Mouse (Mus musculus) adrenal gland, postnatal 10 days (tissue): ENCODE results near the gene Eps8l2. TPM values are rescaled to one million over a fixed set of nuclear protein-coding genes. Genes with fewer than 3 reads are reported as not detected.
"Not testable (repeated sequence)": the region's sequence is repeated elsewhere in the genome, so short reads cannot be mapped to it uniquely, and the experiment has no call there.

ENCODE experiments used
- DNase-seq: peaks from one replicate; pipeline ENCODE4 v3.0.0; 2021; ENCODE audit warnings: mixed read lengths
- total RNA-seq, 2 experiments: library from RNA; stranded (reverse); gene quantifications; 2 replicates each; pipeline ENCODE4 v1.2.3; 2021

Eps8l2 gene
- total RNA-seq, 2 experiments from 2014 or later = 4.6 to 7.1 TPM

DNA sequence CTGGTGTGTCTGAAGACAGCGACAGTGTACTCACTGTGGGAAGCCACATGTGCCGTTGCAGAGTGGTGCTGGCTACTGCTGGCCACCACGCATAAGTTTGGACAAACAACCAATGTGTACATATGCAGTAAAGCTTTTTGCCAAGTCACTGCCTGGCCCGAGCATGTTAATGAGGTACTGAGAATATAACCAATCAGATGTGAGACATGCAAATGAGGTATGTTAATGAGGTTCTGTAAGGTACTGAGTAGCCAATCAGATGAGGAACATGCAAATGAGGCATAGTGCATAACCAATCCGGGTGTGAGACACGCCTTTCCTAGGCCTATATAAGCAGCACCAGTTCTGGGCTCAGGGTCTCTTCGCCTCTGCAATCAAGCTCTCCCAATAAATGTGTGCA, 69.0 kb downstream of the Eps8l2 start:
- not testable (repeated sequence) for DNase-seq

DNA sequence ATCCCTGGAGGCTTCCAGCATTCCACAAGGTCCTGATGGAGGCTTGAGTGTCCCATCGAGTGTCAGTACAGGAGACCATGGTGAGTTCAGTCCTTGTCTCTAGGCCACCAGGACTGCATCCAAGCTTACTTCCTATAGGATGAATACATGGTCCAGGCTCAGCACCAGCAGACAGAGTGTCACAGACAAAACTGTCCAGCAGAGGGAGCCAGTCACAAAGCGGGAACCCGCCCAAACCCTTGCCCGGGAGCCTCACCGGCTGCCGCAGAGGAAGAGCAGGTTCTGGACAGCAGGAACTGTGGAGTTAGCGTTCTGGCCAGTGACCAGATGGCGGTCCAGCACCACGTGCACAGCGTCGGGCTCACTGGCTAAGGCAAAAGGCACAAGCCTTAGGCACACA, 70.2 kb downstream of the Eps8l2 start:
- DNase-seq = peak; percentile 95

DNA sequence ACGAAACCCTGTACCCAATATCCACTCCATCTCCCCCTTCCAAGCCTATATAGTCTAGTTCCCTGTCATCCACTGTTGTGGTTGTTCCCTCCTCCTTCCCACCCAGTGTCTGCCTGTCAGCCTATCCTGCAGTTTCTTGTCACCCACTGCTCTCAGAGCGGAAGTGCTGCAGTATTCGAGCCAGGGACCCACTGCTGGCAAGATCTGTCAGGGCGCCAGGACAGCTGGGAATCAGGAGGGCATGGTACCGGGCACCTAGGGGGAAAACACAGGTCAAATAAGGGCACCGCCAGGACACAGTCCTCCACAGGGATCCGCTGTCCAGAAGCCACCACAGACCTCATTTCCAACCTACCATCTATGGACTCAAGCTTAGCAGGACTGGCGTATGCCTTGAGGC, 72.0 kb downstream of the Eps8l2 start:
- no peak for DNase-seq

GRCm38 (mm10) chr7:141411667-141412066, 73.0 kb downstream of the Eps8l2 start:
- DNase-seq = no peak

Other genes with a start within 250 kb of the Eps8l2 start
- gene Sigirr, start 238.3 kb upstream of the Eps8l2 start, total RNA-seq = 10 to 100 TPM in 1 of 2 experiments, 1 to 10 TPM in 1; 8.3 to 10.6 TPM
- under 1 TPM; 0.33 to 0.42 TPM for gene Ano9, start 221.1 kb upstream of the Eps8l2 start, total RNA-seq
- gene Ptdss2, start 216.5 kb upstream of the Eps8l2 start, total RNA-seq = 10 to 100 TPM; 51.0 to 57.2 TPM
- gene Rnh1, start 166.0 kb upstream of the Eps8l2 start, total RNA-seq = 100 to 1,000 TPM; 150 to 155 TPM
- 10 to 100 TPM; 87.8 to 91.9 TPM for gene Hras, start 144.9 kb upstream of the Eps8l2 start, total RNA-seq
- gene Lrrc56, start 144.7 kb upstream of the Eps8l2 start, total RNA-seq = 1 to 10 TPM; 6.8 to 8.6 TPM
- gene Lmntd2, start 124.8 kb upstream of the Eps8l2 start, total RNA-seq = under 1 TPM; 0.27 to 0.55 TPM
- 1 to 10 TPM; 6.5 to 7.8 TPM for gene Rassf7, start 123.0 kb upstream of the Eps8l2 start, total RNA-seq
- 10 to 100 TPM; 69.9 to 75.3 TPM for gene Phrf1, start 110.1 kb upstream of the Eps8l2 start, total RNA-seq
- gene Irf7, start 72.4 kb upstream of the Eps8l2 start, total RNA-seq = 1 to 10 TPM; 3.7 to 4.8 TPM
- 1 to 10 TPM; 5.6 to 6.9 TPM for gene Cdhr5, start 62.1 kb upstream of the Eps8l2 start, total RNA-seq
- 1 to 10 TPM; 2.8 to 3.2 TPM for gene Sct, start 59.7 kb upstream of the Eps8l2 start, total RNA-seq
- under 1 TPM in 1 of 2 experiments, not detected in 1; 0.36 TPM for gene Drd4, start 46.9 kb upstream of the Eps8l2 start, total RNA-seq
- gene Deaf1, start 11.2 kb upstream of the Eps8l2 start, total RNA-seq = 10 to 100 TPM; 39.9 to 59.2 TPM
- gene Tmem80, start 11.1 kb upstream of the Eps8l2 start, total RNA-seq = 10 to 100 TPM; 22.1 to 31.6 TPM
- 100 to 1,000 TPM; 466 to 479 TPM for gene Taldo1, start 53.3 kb downstream of the Eps8l2 start, total RNA-seq
- gene Gatd1, start 75.3 kb downstream of the Eps8l2 start, total RNA-seq = 10 to 100 TPM; 26.2 to 39.2 TPM
- gene Cend1, start 90.6 kb downstream of the Eps8l2 start, total RNA-seq = 1 to 10 TPM; 2.5 to 6.4 TPM
- 10 to 100 TPM; 60.2 to 74.3 TPM for gene Slc25a22, start 99.0 kb downstream of the Eps8l2 start, total RNA-seq
- gene Pidd1, start 105.1 kb downstream of the Eps8l2 start, total RNA-seq = 1 to 10 TPM; 2.4 to 7.3 TPM
- 1,000 to 10,000 TPM; 1,282 to 1,421 TPM for gene Rplp2, start 108.5 kb downstream of the Eps8l2 start, total RNA-seq
- 1,000 to 10,000 TPM; 1,181 to 1,292 TPM for gene Pnpla2, start 116.3 kb downstream of the Eps8l2 start, total RNA-seq
- gene Cracr2b, start 122.2 kb downstream of the Eps8l2 start, total RNA-seq = 10 to 100 TPM; 16.8 to 19.6 TPM
- 100 to 1,000 TPM; 184 to 198 TPM for gene Cd151, start 128.5 kb downstream of the Eps8l2 start, total RNA-seq
- 10 to 100 TPM; 58.3 to 59.7 TPM for gene Polr2l, start 136.3 kb downstream of the Eps8l2 start, total RNA-seq
- gene Tspan4, start 136.4 kb downstream of the Eps8l2 start, total RNA-seq = 10 to 100 TPM; 53.8 to 57.1 TPM
- gene Chid1, start 201.0 kb downstream of the Eps8l2 start, total RNA-seq = 10 to 100 TPM; 45.6 to 54.2 TPM
- 10 to 100 TPM; 68.5 to 70.2 TPM for gene Ap2a2, start 223.3 kb downstream of the Eps8l2 start, total RNA-seq